Mouse (Mus musculus): ENCODE results near the gene Sept9. TPM values are rescaled to one million over a fixed set of nuclear protein-coding genes. Genes with fewer than 3 reads are reported as not detected.

Sept9 gene
- polyA plus RNA-seq, 1 experiment from 2014 or later = 78.9 TPM

DNA sequence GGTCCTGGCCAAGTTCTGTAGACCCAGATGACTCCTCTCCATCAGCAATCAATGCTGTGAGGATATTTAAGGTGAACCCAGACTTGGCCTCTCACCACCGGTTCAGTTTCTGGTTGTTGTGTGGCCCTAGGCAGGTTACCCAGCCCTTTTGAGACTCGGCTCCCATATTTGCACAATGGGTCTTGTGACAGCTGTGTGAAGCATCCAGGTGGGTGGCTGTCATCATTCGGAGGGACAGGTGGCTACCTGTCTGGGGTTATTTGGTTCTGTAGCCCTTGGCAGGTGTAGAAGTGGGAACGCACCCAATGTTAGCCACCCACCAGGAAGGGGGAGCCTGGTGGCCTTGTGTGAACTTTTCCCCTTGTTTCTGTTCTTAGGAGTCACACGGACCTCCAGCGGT is 19.0 kb downstream of the Sept9 start:
- no peaks in the 10 kb centered on the region for H3K27me3 ChIP-seq (ENCODE audit: control insufficient read depth, insufficient read depth, low read length)
- no peaks in the 10 kb centered on the region for H3K9me3 ChIP-seq (replicated peaks; ENCODE audit: control insufficient read depth, low read length)
- H3K4me3 ChIP-seq (ENCODE audit: low read depth, low read length) = no peak overlapping the region
- 93% methylated on average over 6 of the region's 6 CpGs for WGBS (ENCODE audit: insufficient replicate concordance)
- no peak overlapping the region for H3K4me2 ChIP-seq
- H3K36me3 ChIP-seq (ENCODE audit: control insufficient read depth, insufficient read depth, low read length) = no peaks in the 10 kb centered on the region
- H3K27ac ChIP-seq (ENCODE audit: low read depth, low read length) = no peak overlapping the region
- ATAC-seq (replicated peaks; ENCODE audit: insufficient number of reproducible peaks, low FRiP score, low TSS enrichment) = no peak
- H3K4me1 ChIP-seq (ENCODE audit: control insufficient read depth, insufficient read depth, low read length) = peaks cover 12% of the 10 kb centered on the region
- H3K9ac ChIP-seq (ENCODE audit: low read depth, low read length) = no peak overlapping the region

DNA sequence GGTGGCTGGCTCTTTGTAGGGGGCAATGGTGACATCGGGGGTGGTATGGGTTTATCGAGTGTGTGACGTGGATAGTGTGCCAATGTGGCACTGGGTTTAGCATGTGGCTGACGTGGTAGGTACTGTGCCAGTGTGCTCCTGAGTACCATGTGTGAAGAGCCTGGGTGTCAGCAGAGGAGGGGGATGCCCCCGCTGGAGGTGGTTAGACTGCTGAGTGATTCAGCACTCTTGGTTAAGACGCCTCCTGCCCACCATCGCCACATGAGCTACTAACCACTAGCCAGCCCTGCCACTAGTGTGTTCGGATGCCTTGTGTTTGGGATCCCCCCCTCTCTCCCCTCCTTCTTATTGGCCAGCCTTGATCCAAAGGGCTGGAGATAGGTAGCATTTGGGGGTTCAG is 21.3 kb downstream of the Sept9 start:
- no peak overlapping the region for H3K4me2 ChIP-seq
- H3K4me3 ChIP-seq (ENCODE audit: low read depth, low read length) = no peak overlapping the region
- H3K9ac ChIP-seq (ENCODE audit: low read depth, low read length) = no peak overlapping the region
- no peak overlapping the region for H3K27ac ChIP-seq (ENCODE audit: low read depth, low read length)
- WGBS (ENCODE audit: insufficient replicate concordance) = 84% methylated on average over 8 of the region's 8 CpGs
- H3K9me3 ChIP-seq (replicated peaks; ENCODE audit: control insufficient read depth, low read length) = no peaks in the 10 kb centered on the region
- H3K4me1 ChIP-seq (ENCODE audit: control insufficient read depth, insufficient read depth, low read length) = peaks cover 16% of the 10 kb centered on the region
- no peak; the same call in 1 of the 2 replicates for ATAC-seq (replicated peaks; ENCODE audit: insufficient number of reproducible peaks, low FRiP score, low TSS enrichment)
- no peaks in the 10 kb centered on the region for H3K27me3 ChIP-seq (ENCODE audit: control insufficient read depth, insufficient read depth, low read length)
- no peaks in the 10 kb centered on the region for H3K36me3 ChIP-seq (ENCODE audit: control insufficient read depth, insufficient read depth, low read length)

DNA sequence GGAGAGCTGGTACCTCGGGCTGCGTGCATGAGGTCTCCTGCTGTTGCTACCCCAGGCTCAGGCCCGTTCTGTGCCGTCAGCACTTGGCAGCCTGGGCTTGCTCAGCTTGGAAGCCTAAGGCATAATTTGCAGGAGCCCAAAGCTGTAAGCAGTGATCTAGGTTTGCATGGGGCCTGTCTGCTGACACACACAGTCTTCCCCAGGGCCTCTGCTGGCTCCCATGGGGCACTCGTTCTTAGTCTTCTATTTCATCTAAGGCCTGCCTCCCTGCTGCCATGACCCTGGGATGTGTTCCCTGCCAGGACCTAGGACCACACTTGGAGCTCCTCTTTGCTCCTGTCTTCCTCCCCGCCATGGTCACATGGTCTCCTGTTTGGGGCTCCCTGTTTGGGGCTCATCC is 21.7 kb downstream of the Sept9 start:
- H3K4me1 ChIP-seq (ENCODE audit: control insufficient read depth, insufficient read depth, low read length) = peaks cover 16% of the 10 kb centered on the region
- WGBS (ENCODE audit: insufficient replicate concordance) = 70% methylated on average over 6 of the region's 6 CpGs
- no peak overlapping the region for H3K4me3 ChIP-seq (ENCODE audit: low read depth, low read length)
- H3K36me3 ChIP-seq (ENCODE audit: control insufficient read depth, insufficient read depth, low read length) = no peaks in the 10 kb centered on the region
- no peaks in the 10 kb centered on the region for H3K27me3 ChIP-seq (ENCODE audit: control insufficient read depth, insufficient read depth, low read length)
- H3K9me3 ChIP-seq (replicated peaks; ENCODE audit: control insufficient read depth, low read length) = no peaks in the 10 kb centered on the region
- ATAC-seq (replicated peaks; ENCODE audit: insufficient number of reproducible peaks, low FRiP score, low TSS enrichment) = no peak
- H3K4me2 ChIP-seq = no peak overlapping the region
- H3K9ac ChIP-seq (ENCODE audit: low read depth, low read length) = no peak overlapping the region
- H3K27ac ChIP-seq (ENCODE audit: low read depth, low read length) = no peak overlapping the region

DNA sequence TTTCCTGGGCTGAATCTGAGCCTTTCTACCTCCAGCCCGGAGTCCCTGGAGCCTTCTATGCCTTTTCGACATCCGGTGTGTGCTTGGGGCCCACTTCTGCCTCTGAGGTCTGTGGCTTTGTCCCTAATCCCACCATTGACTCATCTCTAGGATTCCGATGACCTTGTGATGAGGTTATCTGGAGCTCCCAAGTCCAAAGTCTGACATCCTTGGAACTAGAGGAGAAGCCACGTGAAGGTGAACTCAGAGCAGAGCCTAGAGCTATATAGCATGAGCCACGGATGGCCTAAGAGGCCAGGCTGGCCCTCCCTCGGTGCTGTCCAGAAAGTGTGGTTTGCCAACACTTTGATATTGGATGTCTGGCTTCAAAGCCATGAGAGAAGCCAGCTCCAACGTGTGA is 23.4 kb downstream of the Sept9 start:
- peaks cover 3% of the 10 kb centered on the region; the same call in 1 of the 2 replicates for H3K27me3 ChIP-seq (ENCODE audit: control insufficient read depth, insufficient read depth, low read length)
- 52% methylated on average over 8 of the region's 8 CpGs for whole genome bisulfite sequencing (ENCODE audit: insufficient replicate concordance)
- H3K4me2 ChIP-seq = no peak overlapping the region
- H3K9ac ChIP-seq (ENCODE audit: low read depth, low read length) = no peak overlapping the region
- H3K9me3 ChIP-seq (replicated peaks; ENCODE audit: control insufficient read depth, low read length) = no peaks in the 10 kb centered on the region
- H3K36me3 ChIP-seq (ENCODE audit: control insufficient read depth, insufficient read depth, low read length) = no peaks in the 10 kb centered on the region
- no peak for ATAC-seq (replicated peaks; ENCODE audit: insufficient number of reproducible peaks, low FRiP score, low TSS enrichment)
- no peak overlapping the region for H3K4me3 ChIP-seq (ENCODE audit: low read depth, low read length)
- H3K4me1 ChIP-seq (ENCODE audit: control insufficient read depth, insufficient read depth, low read length) = peaks cover 16% of the 10 kb centered on the region
- no peak overlapping the region for H3K27ac ChIP-seq (ENCODE audit: low read depth, low read length)

DNA sequence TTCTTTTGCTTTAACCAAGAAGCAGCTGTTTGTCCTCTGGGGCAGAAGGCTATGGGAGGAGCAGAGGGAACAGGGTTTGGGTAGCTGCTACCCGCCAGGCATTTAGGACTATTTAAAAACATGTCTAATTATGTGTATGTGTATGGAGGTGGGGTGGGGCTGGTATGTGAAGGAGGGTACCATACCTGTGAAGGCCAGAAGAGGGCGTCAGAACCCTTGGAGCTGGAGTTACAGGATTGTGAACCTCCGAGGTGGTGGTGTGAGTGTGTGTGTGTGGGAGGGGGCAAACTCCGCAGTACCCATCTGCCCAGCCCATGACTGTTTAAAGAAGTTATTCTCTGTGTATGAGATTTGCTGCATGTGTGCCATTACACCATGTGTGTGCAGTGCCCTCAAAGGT is 25.3 kb downstream of the Sept9 start:
- Histone ChIP-seq H3K4me3 (ENCODE audit: low read depth, low read length) (no peak overlapping the region), H3K4me2 (no peak overlapping the region), H3K9ac (ENCODE audit: low read depth, low read length) (no peak overlapping the region), H3K27me3 (ENCODE audit: control insufficient read depth, insufficient read depth, low read length) (peaks cover 3% of the 10 kb centered on the region; the same call in 1 of the 2 replicates), H3K4me1 (ENCODE audit: control insufficient read depth, insufficient read depth, low read length) (peaks cover 16% of the 10 kb centered on the region), H3K9me3 (replicated peaks; ENCODE audit: control insufficient read depth, low read length) (no peaks in the 10 kb centered on the region), H3K27ac (ENCODE audit: low read depth, low read length) (no peak overlapping the region), H3K36me3 (ENCODE audit: control insufficient read depth, insufficient read depth, low read length) (no peaks in the 10 kb centered on the region)
- WGBS (ENCODE audit: insufficient replicate concordance) = 58% methylated on average over 4 of the region's 4 CpGs
- no peak for ATAC-seq (replicated peaks; ENCODE audit: insufficient number of reproducible peaks, low FRiP score, low TSS enrichment)

DNA sequence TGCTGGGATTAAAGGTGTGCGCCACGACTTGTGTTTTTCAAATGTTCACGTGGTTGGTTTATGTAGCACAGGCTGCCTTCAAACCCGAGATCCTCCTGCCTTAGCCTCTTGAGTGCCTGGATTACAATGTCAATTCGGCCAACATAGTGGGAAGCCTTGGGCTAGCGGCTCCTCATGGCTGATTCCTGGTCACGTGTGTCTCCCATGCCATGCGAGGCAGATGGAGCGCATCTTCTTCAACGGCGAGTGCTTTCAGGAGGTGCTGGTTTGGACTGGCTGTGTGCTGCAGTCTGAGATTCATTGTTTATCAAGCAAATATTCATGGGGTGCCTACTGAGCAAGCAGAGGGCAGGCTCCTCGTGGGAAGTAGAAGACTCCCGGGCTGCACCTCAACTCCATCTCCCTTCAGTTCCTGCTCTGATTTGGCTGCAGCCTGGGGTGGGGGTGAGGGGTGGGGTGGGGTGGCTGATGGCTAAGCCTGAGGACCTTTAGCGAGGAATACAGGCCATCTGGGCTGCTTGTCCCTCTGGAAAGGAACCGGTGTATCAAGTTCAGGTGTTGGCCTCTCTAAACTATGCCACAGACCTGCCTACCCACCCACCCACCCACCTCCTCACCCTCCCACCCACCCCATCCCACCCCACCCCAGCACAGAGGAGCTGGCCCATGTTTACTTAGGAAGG is 26.2 kb downstream of the Sept9 start:
- Histone ChIP-seq H3K27me3 (ENCODE audit: control insufficient read depth, insufficient read depth, low read length) (peaks cover 3% of the 10 kb centered on the region; the same call in 1 of the 2 replicates), H3K9ac (ENCODE audit: low read depth, low read length) (no peak overlapping the region), H3K27ac (ENCODE audit: low read depth, low read length) (no peak overlapping the region), H3K36me3 (ENCODE audit: control insufficient read depth, insufficient read depth, low read length) (no peaks in the 10 kb centered on the region), H3K9me3 (replicated peaks; ENCODE audit: control insufficient read depth, low read length) (no peaks in the 10 kb centered on the region), H3K4me3 (ENCODE audit: low read depth, low read length) (no peak overlapping the region), H3K4me2 (no peak overlapping the region), H3K4me1 (ENCODE audit: control insufficient read depth, insufficient read depth, low read length) (peaks cover 16% of the 10 kb centered on the region)
- ATAC-seq (replicated peaks; ENCODE audit: insufficient number of reproducible peaks, low FRiP score, low TSS enrichment) = no peak
- WGBS (ENCODE audit: insufficient replicate concordance) = 79% methylated on average over 15 of the region's 15 CpGs

DNA sequence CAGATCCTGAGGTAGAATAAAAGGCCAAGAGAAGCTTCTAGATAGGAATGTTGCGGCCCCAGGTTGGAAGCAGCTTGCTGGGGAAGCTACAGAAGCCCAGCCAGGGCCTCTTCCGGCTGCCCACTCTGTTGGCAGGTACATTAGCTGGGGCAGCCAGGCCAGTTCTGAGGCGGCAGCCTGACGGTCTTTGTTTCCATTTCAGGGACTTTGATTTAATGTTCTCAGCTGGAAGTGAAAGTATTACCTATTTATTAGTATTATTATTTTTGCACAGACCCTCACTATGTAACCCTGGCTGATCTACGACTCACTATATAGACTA is 26.7 kb downstream of the Sept9 start:
- WGBS (ENCODE audit: insufficient replicate concordance) = 82% methylated on average over 5 of the region's 5 CpGs
- Histone ChIP-seq H3K4me2 (no peak overlapping the region), H3K36me3 (ENCODE audit: control insufficient read depth, insufficient read depth, low read length) (no peaks in the 10 kb centered on the region), H3K9me3 (replicated peaks; ENCODE audit: control insufficient read depth, low read length) (no peaks in the 10 kb centered on the region), H3K9ac (ENCODE audit: low read depth, low read length) (no peak overlapping the region), H3K27me3 (ENCODE audit: control insufficient read depth, insufficient read depth, low read length) (peaks cover 3% of the 10 kb centered on the region; the same call in 1 of the 2 replicates), H3K4me1 (ENCODE audit: control insufficient read depth, insufficient read depth, low read length) (peaks cover 16% of the 10 kb centered on the region), H3K4me3 (ENCODE audit: low read depth, low read length) (no peak overlapping the region), H3K27ac (ENCODE audit: low read depth, low read length) (no peak overlapping the region)
- no peak for ATAC-seq (replicated peaks; ENCODE audit: insufficient number of reproducible peaks, low FRiP score, low TSS enrichment)

DNA sequence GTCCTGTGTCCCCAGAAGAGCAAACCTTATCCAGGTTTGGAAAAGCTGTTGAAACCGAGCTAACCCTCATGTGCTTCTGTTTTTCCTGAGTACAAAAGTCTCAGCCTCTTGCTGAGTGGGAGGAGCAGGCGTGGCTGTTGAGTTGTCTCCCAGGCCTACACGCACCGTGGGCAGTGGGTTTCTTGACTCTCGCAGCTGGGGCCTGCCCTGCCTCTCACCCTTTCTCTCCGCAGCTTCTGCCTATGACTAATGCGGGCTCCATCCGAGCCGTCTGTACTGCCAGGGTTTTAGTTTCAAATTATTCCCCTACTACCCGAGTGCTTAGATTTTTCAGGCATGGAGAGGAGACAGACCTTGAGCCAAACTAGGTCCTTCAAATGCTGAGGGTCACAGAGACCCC is 28.7 kb downstream of the Sept9 start:
- no peak overlapping the region for H3K27ac ChIP-seq (ENCODE audit: low read depth, low read length)
- H3K9me3 ChIP-seq (replicated peaks; ENCODE audit: control insufficient read depth, low read length) = no peaks in the 10 kb centered on the region
- no peak overlapping the region for H3K9ac ChIP-seq (ENCODE audit: low read depth, low read length)
- 69% methylated on average over 10 of the region's 10 CpGs for WGBS (ENCODE audit: insufficient replicate concordance)
- H3K4me3 ChIP-seq (ENCODE audit: low read depth, low read length) = no peak overlapping the region
- no peak overlapping the region for H3K4me2 ChIP-seq
- ATAC-seq (replicated peaks; ENCODE audit: insufficient number of reproducible peaks, low FRiP score, low TSS enrichment) = no peak
- no peaks in the 10 kb centered on the region for H3K36me3 ChIP-seq (ENCODE audit: control insufficient read depth, insufficient read depth, low read length)
- peaks cover 18% of the 10 kb centered on the region for H3K4me1 ChIP-seq (ENCODE audit: control insufficient read depth, insufficient read depth, low read length)
- peaks cover 3% of the 10 kb centered on the region; the same call in 1 of the 2 replicates for H3K27me3 ChIP-seq (ENCODE audit: control insufficient read depth, insufficient read depth, low read length)

DNA sequence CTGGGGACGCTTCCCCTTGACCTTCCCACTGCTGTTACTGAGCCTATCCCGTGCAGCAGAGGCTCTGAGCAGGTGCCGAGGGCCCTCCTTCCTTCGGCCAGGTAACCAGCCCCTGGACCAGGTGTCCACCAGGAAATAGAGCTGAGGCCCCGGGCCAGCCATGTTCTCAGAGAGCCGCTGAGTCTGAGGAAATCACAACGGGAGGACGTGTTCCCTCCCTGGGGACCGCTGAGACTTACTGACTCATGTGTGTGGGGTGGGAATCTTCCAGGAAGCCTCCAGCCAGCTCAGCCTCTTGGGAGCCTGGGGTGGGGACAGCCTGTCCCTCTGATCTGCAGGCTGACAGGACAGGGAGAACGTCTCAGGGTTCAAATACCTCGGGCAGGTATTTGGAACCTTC is 32.1 kb downstream of the Sept9 start:
- WGBS (ENCODE audit: insufficient replicate concordance) = 42% methylated on average over 11 of the region's 11 CpGs
- H3K4me2 ChIP-seq = peak overlapping the region; percentile 65

More for the DNA sequence above, 32.1 kb downstream of the Sept9 start:
- 0 out of 2 replicates have a peak overlapping the region, but pooled peaks have one; percentile 10 for H3K9ac ChIP-seq (ENCODE audit: low read depth, low read length)
- ATAC-seq (replicated peaks; ENCODE audit: insufficient number of reproducible peaks, low FRiP score, low TSS enrichment) = no peak
- no peaks in the 10 kb centered on the region for H3K9me3 ChIP-seq (replicated peaks; ENCODE audit: control insufficient read depth, low read length)
- no peaks in the 10 kb centered on the region for H3K36me3 ChIP-seq (ENCODE audit: control insufficient read depth, insufficient read depth, low read length)
- H3K27ac ChIP-seq (ENCODE audit: low read depth, low read length) = no peak overlapping the region
- peaks cover 34% of the 10 kb centered on the region for H3K4me1 ChIP-seq (ENCODE audit: control insufficient read depth, insufficient read depth, low read length)
- H3K27me3 ChIP-seq (ENCODE audit: control insufficient read depth, insufficient read depth, low read length) = peaks cover 6% of the 10 kb centered on the region
- H3K4me3 ChIP-seq (ENCODE audit: low read depth, low read length) = no peak overlapping the region
